Mouse (Mus musculus) kidney, adult 11 months (tissue): Measurements from ENCODE around the gene Vwa8.
A peak's percentile ranks its signal among the peaks of the same experiment; 100 is the strongest.
"Not testable (repeated sequence)": the region's sequence is repeated elsewhere in the genome, so short reads cannot be mapped to it uniquely, and the experiment has no call there.

Experiments
- DNase-seq: peaks from one replicate; pipeline ENCODE4 v3.0.0; 2022

The Vwa8 gene

DNA sequence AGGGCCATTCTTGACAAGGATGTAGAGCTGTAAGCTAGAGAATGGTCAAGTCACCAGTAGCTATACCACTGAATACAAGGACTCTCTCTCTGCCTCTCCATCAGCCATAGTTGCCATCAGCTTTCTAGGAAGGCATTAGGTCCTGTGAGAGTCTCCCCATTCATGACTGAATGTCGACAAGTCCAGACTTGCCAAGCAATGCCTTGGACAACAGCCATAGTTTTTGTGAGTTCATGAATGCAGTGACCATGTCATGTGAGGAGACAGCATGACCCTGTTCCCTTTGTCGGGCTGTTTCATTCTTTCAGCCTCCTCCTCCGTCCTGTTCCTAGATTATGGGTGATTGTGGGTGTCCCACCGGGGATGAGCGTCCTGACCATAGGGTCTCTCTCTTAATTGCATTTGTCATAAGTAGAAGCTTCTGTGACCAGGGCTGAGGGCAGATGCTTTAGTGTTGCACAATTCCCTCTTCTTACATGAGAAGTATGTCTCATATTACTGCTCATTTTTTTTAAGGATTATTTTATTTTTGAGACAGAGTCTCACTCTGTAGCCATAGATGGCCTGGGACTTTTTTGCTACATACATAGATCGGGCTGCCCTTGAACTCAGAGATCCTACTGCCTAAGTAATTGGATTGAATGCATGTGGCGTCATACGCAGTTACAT lies 37.8 kb downstream of the Vwa8 start:
- no peak for DNase-seq

DNA sequence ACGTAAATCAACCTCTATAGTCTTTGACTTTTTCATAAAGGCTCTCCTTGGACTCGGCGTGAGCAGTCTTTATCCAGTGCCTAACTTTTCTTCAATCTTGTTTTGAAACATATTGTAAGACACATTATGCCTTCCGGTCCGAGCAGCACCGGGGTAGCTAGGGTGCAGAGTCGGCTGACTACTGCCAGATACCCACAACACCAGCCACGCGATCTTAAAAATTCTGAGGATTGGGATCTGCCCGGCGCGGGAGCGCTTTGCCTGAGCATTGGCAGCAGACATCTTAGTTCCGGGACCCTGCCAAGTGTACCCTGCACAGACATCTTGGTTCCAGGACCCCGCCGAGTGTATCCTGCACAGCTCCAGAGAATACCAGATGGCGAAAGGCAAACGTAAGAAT lies 38.6 kb downstream of the Vwa8 start:
- DNase-seq = not testable (repeated sequence)

DNA sequence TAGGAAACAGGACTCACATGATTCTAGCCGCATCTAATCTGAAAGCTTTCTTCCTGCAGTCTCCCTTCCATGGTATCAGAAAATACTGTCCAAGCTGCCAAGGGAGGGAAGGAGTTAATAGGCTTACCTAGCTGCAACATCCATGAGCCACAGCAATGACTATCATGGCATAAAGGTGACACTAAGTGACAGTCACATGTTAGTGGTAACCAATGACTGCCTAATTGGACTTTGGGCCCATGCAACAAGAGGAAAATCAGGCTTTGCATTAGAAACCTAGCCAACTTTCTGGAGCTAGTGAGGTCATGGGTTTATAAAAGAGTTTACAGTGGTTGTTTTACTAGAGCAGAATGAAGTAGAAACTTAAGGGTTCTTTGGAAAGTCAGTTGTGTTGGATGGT lies 46.6 kb downstream of the Vwa8 start:
- no peak for DNase-seq

DNA sequence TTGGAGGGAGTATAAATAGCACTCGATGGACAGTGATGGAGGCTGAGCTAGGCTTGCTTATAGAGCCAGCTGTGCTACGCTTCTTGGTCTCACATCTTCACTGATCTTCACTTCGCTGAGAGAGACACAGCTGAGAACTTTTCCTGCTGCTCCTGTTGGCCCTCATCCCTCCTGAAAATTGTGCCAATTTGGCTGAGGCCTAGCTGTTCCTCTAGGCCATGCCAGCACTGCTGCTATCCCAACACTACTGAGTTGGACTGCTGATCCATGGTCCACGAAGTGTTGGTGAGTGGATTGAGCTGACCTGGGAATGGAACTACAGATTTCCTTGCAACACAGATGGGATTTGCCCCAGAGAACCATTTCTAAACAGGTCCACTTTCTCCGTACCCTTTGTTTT lies 47.4 kb downstream of the Vwa8 start:
- no peak for DNase-seq

GRCm38 (mm10) chr14:78900770-78901169 lies 51.9 kb downstream of the Vwa8 start:
- no peak for DNase-seq

GRCm38 (mm10) chr14:78908205-78908863 lies 59.5 kb downstream of the Vwa8 start:
- no peak for DNase-seq

DNA sequence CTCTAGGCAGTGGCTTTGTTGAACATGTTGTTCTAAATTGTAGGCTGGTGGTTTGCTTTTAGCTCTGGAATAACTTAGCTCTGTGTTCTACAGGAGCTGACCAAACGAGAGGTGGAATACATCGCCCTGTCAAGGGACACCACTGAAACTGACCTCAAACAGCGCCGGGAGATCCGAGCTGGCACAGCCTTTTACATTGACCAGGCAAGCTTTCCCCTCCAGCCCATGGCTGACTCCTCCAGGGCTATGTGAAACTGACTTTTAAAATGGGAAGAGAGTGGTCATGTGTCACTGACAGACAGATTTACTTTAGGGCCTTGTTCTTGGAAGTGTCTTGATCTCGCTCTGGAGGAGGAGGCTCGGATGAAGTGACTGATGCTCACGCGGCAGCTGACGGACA lies 63.2 kb downstream of the Vwa8 start:
- DNase-seq = no peak

DNA sequence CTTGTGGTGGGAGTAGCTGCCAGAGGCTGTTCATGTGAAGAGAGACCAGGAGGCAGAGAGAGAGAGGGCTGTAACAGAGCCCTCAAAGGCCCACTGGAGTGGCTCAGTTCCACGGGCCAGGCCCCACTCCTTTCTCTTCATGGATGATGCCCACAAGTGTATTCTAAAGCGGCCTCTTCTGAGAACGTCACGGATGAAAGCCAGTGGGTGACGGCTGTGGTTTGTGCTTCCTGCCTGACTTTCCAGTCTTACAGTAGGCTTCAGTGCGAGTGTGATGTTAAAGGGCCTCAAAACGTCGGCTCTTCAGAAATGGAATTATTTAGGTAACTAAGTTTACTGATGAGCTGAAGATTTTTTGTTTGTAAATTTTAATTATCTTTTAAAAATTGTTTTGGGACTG lies 65.3 kb downstream of the Vwa8 start:
- DNase-seq = no peak

- DNase-seq = no peak
These were observed 67.8 kb downstream of the Vwa8 start for GRCm38 (mm10) chr14:78916691-78917090.

DNA sequence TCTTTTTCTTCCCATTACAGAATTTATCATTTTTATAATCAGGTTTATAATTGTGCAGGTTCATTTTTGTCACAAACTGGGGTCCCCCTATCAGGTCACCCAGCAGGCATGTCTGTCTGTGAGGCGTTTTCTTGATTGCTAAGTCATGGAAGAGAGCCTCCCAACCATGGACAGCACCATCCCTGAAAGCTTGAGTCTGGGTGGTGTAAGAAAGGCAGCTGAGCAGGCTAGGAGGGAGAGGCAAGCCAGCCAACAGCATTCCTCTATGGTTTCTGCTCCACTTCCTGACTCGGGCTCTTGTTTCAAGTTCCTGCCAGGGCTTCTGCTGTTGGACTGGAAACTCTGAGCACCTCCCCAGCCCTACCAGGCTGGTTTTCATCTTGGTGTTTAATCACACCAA lies 72.4 kb downstream of the Vwa8 start:
- DNase-seq = no peak

DNA sequence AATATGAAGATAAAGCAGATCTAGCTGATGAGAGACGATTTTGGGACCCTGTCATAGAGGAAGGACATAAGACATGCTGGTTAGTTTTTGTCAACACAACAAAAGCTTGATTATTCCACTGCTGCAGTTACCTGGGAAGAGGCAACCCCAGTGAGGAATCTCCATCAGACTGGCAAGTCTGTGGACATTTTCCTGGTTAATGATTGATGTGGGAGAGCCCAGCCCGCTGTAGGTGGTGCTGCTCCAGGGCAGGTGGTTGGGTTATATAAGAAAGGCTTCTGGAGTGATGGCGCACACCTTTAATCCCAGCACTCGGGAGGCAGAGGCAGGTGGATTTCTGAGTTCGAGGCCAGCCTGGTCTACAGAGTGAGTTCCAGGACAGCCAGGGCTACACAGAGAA lies 74.8 kb downstream of the Vwa8 start:
- peak; percentile 60 for DNase-seq

DNA sequence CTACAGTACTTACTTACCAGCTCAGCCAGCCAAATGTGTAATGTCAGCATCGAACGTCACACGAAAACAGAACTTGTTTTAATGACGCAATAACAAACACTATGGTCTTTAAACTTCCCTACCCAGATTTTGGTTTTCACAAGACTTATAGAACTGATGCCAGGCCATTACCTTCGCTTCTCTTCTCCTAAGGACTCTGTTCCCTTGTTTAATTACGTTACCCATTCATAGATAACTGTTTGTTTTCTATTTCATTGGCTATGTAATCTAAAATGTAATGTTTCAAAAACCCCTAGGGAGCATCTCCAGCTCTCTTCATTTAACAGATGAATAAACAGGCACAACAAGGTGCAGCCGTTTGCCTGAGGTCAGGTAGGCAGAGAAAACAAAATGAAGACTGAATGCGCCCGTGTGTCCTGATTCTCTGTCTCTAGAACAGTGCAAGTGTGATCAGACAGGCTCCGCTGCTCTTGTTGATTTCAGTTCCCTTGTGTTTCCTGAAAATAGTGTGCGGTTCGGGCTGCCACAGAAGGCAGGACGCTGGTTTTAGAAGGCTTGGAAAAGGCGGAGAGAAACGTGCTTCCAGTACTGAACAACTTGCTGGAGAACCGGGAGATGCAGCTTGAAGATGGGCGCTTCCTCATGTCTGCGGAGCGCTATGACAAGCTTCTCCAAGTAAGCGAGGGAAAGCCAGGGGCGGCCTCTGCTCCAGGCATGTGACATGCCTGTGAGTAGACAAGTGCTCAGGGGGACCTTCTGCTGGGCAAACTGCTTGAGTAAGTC lies 76.1 kb downstream of the Vwa8 start:
- no peak for DNase-seq

DNA sequence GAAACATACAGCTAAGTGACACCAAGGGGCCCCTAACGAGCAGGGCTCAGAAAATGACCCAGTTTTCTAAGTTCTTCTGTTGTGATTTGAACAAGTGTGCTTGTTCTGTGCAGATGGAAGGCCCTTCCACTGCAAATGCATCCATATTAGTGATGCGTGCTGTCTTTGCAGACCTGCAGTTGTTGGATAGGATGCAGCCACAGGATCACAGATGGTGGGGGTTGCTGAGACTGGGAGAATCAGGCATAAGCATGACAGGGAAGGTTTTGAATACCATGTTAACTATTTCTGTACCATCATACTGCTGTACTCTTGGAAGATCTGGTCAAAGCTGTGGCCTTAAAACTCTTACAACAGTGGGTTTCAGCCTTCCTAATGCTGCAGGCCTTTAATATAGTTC lies 83.2 kb downstream of the Vwa8 start:
- DNase-seq = no peak

DNA sequence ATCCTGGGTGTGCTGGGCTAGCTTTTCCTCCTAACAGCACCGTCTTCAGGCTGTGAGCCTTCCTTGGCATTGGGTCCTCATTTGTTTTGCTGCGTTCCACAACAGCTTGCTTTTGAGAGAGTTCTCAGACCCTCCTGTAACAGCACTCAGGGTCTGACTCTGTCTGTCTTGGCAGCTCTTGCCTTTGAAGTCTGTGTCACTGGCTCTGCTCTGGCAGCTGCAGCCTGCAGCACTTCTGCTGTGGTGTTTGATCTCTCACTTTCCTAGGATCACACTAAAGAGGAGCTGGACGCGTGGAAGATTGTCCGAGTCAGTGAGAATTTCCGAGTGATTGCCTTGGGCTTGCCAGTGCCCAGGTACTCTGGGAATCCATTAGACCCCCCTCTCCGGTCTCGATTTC lies 84.5 kb downstream of the Vwa8 start:
- DNase-seq = no peak

GRCm38 (mm10) chr14:78934596-78934995 lies 85.7 kb downstream of the Vwa8 start:
- no peak for DNase-seq

DNA sequence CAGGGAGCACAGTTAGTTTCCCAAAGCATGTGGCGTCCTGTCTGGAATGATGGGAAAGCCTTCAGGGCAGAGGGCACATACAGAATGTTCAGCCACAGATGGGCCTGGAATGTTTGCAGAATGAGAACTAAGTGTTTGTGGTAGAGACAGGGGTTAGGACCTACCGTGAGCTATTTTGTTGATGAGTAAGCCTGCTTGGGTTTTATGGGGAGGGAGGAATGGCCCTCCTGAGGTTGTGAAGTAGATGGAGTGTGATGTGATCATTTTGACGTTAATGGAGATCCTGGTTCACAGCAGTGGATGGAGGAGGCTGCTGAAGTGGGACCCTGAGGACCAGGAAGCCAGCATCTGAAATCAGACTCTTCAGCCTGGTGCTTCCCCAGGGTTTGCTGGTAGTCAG lies 86.9 kb downstream of the Vwa8 start:
- no peak for DNase-seq

GRCm38 (mm10) chr14:78941741-78942475 lies 93.1 kb downstream of the Vwa8 start:
- DNase-seq = no peak

DNA sequence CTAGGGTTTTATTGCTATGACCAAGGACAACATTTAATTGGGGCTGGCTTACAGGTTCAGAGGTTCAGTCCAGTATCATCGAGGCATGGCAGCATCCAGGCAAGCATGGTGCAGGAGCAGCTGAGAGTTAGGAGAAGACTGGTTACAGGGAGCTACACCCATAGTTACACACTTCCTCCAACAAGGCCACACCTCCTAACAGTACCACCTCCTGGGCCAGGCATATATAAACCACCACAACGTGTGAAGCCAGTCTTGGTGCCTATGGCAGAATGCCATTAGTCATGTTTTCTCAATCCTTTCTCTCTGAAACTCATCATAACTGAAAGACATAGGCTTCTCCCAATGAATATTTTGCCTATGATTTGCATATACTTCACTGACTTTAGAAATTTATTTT lies 106.9 kb downstream of the Vwa8 start:
- DNase-seq = no peak

DNA sequence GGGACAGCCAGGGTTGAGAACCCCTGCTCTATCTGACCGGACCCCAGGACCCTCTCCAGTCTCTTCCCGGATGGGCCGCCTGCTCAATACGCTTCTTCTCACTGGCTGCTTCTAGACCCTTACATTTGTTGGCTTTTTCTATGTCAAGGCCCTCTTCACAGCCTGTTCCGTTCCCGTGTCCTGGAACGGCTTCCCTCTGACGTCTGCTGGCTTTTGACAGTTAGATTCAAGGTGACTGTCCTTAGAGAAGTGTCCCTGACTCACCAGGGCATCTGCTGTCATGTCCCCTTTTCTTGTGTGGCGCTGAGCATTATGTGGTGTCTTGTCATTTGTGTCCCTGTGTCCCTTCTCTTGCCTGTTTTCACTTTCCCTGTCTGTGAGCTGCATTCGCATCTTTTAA lies 121.8 kb downstream of the Vwa8 start:
- no peak for DNase-seq

DNA sequence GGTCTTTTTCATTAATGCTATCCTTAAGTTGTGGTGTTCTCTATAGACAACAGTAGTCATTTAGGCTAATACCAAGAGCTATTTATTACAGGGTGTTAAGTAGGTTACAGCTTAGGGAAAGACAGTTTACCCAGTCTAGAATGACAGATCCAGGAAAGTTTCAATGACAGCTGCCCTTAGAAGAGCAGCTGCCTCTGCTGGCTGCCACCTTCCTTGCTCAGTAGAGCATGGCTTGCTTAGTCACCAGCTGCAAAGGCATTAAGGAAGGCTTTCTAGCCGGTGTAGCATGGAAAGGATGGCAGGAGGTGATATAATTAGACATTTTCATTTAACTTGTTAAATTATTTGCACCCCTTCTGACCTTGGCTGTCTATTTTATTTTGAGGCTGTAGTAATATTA lies 123.6 kb downstream of the Vwa8 start:
- no peak for DNase-seq

DNA sequence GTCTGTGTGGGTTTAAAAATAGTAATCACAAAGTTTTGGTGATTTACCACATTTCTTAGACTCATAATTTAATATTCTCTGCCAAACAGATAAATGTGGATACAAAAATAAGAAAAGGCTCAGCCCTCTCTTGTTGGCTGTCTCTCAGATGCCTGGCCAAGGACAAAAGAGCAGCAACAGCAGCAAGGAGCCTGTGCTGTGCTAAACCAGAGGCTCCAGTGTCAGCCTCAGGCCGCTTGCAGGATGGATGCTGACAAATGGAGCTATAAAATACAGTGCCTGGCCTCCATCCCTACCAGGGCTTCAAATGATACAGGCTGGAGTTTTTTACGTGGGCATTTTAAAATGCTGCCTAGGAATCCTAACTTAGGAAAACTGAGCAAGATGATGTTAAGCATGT lies 134.3 kb downstream of the Vwa8 start:
- DNase-seq = peak; percentile 4

DNA sequence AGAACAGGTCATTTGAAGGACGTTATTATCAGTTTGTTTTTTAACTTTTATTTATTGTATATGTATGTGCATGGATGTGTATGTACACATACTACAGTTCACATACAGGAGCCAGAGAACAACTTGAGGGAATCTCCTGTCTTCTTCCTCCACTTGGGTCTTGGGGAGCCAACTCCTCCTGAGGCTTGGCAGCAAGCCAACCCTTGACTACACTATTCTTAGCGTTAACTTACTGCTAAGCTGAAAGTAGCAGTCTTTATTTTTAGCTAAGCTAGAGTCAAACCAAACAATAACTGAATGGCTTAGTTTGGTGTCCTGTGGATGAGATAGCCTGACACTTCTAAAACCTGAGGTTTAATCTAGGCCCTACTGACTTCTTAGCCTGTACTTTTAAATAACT lies 135.4 kb downstream of the Vwa8 start:
- DNase-seq = no peak

- DNase-seq = no peak
These were observed 138.7 kb downstream of the Vwa8 start for GRCm38 (mm10) chr14:78987543-78987942.

DNA sequence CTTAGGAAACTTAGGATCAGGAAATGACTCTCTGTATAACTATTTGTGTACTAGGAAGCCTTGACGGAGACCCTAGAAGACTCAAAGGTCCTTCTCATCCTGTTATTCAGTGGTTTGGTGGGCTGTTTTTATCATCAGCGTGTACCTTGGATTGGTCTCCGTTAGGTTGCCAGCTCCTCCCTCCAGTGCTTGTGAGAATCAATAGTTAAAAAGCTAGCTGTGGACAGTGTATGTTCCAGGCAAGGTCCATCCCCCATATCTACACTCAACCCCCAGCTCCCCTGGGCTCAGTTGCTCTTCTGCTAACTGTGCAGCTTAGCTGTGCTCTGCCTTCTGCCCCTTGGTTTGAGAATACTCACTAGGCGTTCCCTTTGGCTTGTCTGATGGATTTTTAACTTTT lies 143.6 kb downstream of the Vwa8 start:
- no peak for DNase-seq
